In genomic region chr8:95202649-95203275, GRCm38 (mm10) we compare ENCODE assay signal across 7 mouse cellular contexts. TPM values are rescaled to one million over a fixed set of nuclear protein-coding genes. Genes with fewer than 3 reads are reported as not detected.
DNase-seq lines count a peak whose midpoint lies in the region; ATAC-seq and TF ChIP-seq lines count a peak whose summit lies in the region.

TSS of gene Kifc3 (minus strand) at chr8:95202812.

- H3K4me3 ChIP-seq in C2C12 (ENCODE audit: insufficient read depth, poor library complexity, severe bottlenecking) (no peak within 1 kb of the TSS), ES-Bruce4 (ENCODE audit: low read depth, low read length) (no peak within 1 kb of the TSS)
- H3K4me3 ChIP-seq in limb, embryonic 15.5 days = no peak within 1 kb of the TSS

- no peaks in the 10 kb centered on the region for H3K4me1 ChIP-seq in ES-Bruce4 (ENCODE audit: control insufficient read depth, insufficient read depth, low read length)
- H3K4me1 ChIP-seq in limb, embryonic 15.5 days = peaks cover 8% of the 10 kb centered on the region; the same call in 1 of the 2 replicates

- no peak within 1 kb of the TSS; the same call in 1 of the 2 replicates for H3K27ac ChIP-seq in ES-Bruce4 (ENCODE audit: insufficient read depth, low read length)
- H3K27ac ChIP-seq in limb, embryonic 15.5 days = no peak within 1 kb of the TSS; the same call in 1 of the 2 replicates

- no peak within 1 kb of the TSS for H3ac ChIP-seq in C2C12 (ENCODE audit: control insufficient read depth, insufficient read length, low read depth)

- H3K27me3 ChIP-seq in C2C12 (ENCODE audit: control insufficient read depth, insufficient read depth, insufficient read length) (no peaks in the 10 kb centered on the region), ES-Bruce4 (ENCODE audit: control insufficient read depth, insufficient read depth, low read length, poor library complexity, severe bottlenecking) (no peaks in the 10 kb centered on the region)
- H3K27me3 ChIP-seq in limb, embryonic 15.5 days = no peaks in the 10 kb centered on the region

- H3K79me3 ChIP-seq in C2C12 (ENCODE audit: low read depth) = no peaks in the 10 kb centered on the region

- no peaks in the 10 kb centered on the region for H3K79me2 ChIP-seq in C2C12 (ENCODE audit: control insufficient read depth, insufficient read depth)

- ATAC-seq in limb, embryonic 15.5 days (ENCODE audit: insufficient number of reproducible peaks, low FRiP score, low TSS enrichment, low read depth) = no peak
- no peak for ATAC-seq in erythroblast, adult 5-6 weeks (replicated peaks; ENCODE audit: low FRiP score, poor library complexity, severe bottlenecking)

- WGBS in limb, embryonic 15.5 days = 51% methylated on average over 14 of the region's 14 CpGs

- no peak within 1 kb of the TSS for H3K4me2 ChIP-seq in limb, embryonic 15.5 days

- TF ChIP-seq CTCF in C2C12 (IDR thresholded peaks at IDR 0.05; ENCODE audit: control insufficient read depth, insufficient read depth, insufficient read length) (no peak), ES-Bruce4 (IDR thresholded peaks at IDR 0.05; ENCODE audit: low read depth, low read length) (no peak)

- H3K36me3 ChIP-seq in C2C12 (ENCODE audit: control insufficient read depth, insufficient read depth) (no peaks in the 10 kb centered on the region), ES-Bruce4 (ENCODE audit: control insufficient read depth, insufficient read depth, low read length, poor library complexity, severe bottlenecking) (no peaks in the 10 kb centered on the region)
- H3K36me3 ChIP-seq in limb, embryonic 15.5 days = no peaks in the 10 kb centered on the region

- no peak for TF ChIP-seq POLR2A in ES-Bruce4 (IDR thresholded peaks at IDR 0.05; ENCODE audit: insufficient read depth, low read length)

- peak; percentile 35 for DNase-seq in gastrocnemius, postnatal 10 days
- DNase-seq in kidney, adult 18-20 months = peak; percentile 74
- no peak for DNase-seq in liver

- no peak for TF ChIP-seq EP300 in ES-Bruce4 (IDR thresholded peaks at IDR 0.05; ENCODE audit: insufficient read depth, low read depth, low read length)

- H3K9ac ChIP-seq in ES-Bruce4 (ENCODE audit: low read depth, poor library complexity, severe bottlenecking) = peak within 1 kb of the TSS; percentile 37
- H3K9ac ChIP-seq in limb, embryonic 15.5 days = no peak within 1 kb of the TSS

- H3K9me3 ChIP-seq in ES-Bruce4 (replicated peaks; ENCODE audit: control insufficient read depth, insufficient read depth, low read length, poor library complexity, severe bottlenecking) = no peaks in the 10 kb centered on the region
- H3K9me3 ChIP-seq in limb, embryonic 15.5 days = no peaks in the 10 kb centered on the region

TF ChIP-seq in C2C12, 6 proteins besides CTCF, POLR2A, EP300 and RAD21:
- TF ChIP-seq CEBPB (IDR thresholded peaks at IDR 0.05; ENCODE audit: low read depth) (no peak), MYOD1 (IDR thresholded peaks at IDR 0.05; ENCODE audit: control insufficient read depth, insufficient read length, low read depth) (no peak), USF1 (IDR thresholded peaks at IDR 0.05; ENCODE audit: low read depth) (no peak), FOSL1 (IDR thresholded peaks at IDR 0.05; ENCODE audit: insufficient read depth, low read length, poor library complexity, severe bottlenecking) (no peak), MYOG (IDR thresholded peaks at IDR 0.05; ENCODE audit: control insufficient read depth, extremely low read depth, insufficient read length) (no peak), MAX (IDR thresholded peaks at IDR 0.05) (no peak)

RNA-seq across cellular contexts. Expression of gene Kifc3, which starts in this region (rescaled TPM):
- 13.8 TPM for polyA plus RNA-seq in C2C12 (2012; fragmentation: generic; extraction: Trizol)
- 19.0 and 22.2 TPM in 2 replicates for polyA plus RNA-seq in ES-Bruce4 (2011; ENCODE audit: insufficient read depth, insufficient read length, low read depth, missing spikeins)
- total RNA-seq in gastrocnemius, postnatal 10 days (2021) = 10 to 100 TPM; 20.8 to 22.8 TPM
- 19.1 and 20.7 TPM in 2 replicates for polyA plus RNA-seq in limb, embryonic 15.5 days (2015; fragmentation: Nextera tagmentation; extraction: Ambion mirVana)
- total RNA-seq in erythroblast, adult 5-6 weeks (2015; ENCODE audit: low replicate concordance) = 0.96 and 1.0 TPM in 2 replicates
- total RNA-seq in erythroblast, adult 5-6 weeks (2017; ENCODE audit: low replicate concordance) = 0.51 and 1.1 TPM in 2 replicates

Comparison
In these comparisons a context has a peak if more than half of its experiments do, and no peak if none do; other contexts are left out.
1. RNA of gene Kifc3 (total RNA-seq): 20.8 to 22.8 TPM in gastrocnemius, postnatal 10 days; 0.51 to 1.1 TPM in erythroblast, adult 5-6 weeks; every median in the first group is over 10 times any median in the second.